Mouse (Mus musculus) liver, adult 2 months (tissue): ENCODE results near the gene Accsl.

Source experiments
- CTCF ChIP-seq: fragments of 200-500 bp; IDR thresholded peaks from 2 replicates; pipeline ENCODE4 v1.5.1; 2011; ENCODE audit warnings: low read depth, low read length, control low read depth
- POLR2A ChIP-seq: fragments of 200-500 bp; IDR thresholded peaks from 2 replicates; pipeline ENCODE4 v1.6.1; 2011; ENCODE audit warnings: low read length, control low read depth; ENCODE audit not compliant: insufficient read depth; ENCODE audit errors: extremely low read depth

DNA sequence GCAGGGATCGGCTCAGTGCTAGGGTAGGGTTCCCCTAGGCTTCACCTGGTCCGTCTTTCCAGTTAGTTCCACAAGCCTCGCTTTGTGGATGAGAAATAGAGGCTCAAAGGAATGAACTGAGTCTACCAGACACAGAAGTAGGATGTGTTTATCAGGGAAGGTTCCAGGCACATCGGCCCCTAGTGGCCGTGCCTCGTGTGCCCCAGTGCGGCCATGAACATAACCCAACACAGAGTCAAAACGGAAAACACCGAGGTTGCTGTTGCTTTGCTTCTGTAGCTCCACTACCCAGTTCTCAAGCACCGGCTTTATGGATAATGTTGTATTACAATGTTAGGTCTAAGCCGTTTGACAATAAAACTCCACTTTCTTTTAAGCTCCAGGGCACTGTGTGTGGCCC, 391 bp downstream of the Accsl start:
- TF ChIP-seq POLR2A: no peak
- TF ChIP-seq CTCF: no peak
